Mouse (Mus musculus) yolk sac, embryonic 10.5 days (tissue): ENCODE data around the gene Gpr161.
"Not testable (repeated sequence)": the region's sequence is repeated elsewhere in the genome, so short reads cannot be mapped to it uniquely, and the experiment has no call there.

ENCODE experiments used
- DNase-seq: peaks from one replicate; pipeline ENCODE4 v3.0.0-alpha.2; 2017; ENCODE audit warnings: low spot score

Gene Gpr161

DNA sequence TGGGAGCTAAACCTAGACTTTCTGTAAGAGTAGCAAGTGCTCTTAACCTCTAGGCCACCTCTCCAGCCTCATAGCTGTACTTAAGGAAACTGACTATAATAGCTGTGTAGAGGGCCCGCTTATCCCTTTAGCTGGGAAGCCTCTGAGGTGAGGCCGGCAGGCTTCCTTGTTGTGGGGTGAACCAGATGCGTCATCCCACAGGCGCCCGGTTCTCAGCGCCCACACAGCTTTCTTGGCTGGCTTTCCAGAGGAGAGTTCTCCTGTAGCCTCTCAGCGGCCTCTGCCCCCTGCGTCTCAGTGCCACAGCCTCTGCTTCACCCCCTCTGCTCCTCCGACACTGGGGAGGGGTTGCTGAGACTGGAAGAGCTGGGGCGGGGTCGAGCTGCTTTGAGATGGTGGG lies 20.8 kb downstream of the Gpr161 start:
- DNase-seq, result no peak

DNA sequence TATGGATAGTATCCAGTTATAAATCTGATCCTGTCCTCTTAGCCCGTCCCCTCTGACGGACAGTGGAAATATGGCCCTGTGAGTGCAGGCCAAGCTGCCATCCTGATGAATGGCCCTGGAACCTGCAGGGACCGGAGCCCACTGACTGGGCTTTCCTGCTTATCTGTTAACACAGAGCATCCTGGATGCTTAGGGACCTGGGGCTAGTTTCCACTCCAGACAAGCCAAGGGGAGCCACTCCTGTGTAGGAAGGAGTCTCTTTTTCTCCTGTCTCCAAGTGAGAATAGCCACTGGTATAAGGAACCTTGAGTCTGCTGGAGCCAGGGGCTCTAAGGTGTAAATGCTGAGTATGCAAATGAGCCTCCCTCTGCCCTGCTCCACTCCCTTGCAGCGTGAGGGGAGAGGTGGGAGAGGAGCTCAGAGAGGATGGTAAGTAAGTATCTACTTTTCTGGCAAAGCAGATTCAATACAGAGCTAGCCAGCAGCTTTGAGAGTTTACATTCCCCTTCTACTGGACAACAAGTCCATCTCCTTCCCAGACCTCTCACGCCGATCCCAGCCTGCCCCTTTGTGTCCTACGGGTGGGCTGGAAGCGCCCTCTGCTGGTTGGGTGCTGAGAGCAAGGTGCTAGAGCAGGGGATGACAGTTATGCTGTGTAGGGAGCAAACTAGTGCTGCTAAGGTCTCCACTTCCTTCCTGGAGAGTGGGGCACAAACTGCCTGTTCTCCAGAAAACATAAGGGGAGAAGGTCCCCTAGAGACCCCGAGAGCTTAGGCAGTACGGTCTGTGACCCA lies 24.7 kb downstream of the Gpr161 start:
- DNase-seq, result peak; percentile 64

DNA sequence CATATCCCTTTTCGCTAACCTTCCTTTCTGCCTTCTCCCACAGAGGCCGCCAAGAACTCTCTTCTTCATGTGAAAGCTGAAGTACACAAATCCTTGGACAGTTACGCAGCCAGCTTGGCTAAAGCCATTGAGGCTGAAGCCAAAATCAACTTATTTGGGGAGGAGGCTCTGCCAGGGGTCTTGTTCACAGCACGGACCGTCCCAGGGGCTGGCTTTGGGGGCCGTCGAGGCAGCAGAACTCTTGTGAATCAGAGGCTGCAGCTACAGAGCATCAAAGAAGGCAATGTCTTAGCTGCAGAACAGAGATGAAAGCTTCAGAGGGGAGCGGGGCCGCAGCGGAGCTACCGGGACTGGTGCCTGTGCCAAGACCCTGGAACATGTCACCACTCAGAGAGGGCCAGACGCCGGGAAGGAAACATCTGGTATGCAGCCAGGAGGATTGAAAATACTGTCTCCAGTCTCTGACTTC lies 25.8 kb downstream of the Gpr161 start:
- no peak for DNase-seq

DNA sequence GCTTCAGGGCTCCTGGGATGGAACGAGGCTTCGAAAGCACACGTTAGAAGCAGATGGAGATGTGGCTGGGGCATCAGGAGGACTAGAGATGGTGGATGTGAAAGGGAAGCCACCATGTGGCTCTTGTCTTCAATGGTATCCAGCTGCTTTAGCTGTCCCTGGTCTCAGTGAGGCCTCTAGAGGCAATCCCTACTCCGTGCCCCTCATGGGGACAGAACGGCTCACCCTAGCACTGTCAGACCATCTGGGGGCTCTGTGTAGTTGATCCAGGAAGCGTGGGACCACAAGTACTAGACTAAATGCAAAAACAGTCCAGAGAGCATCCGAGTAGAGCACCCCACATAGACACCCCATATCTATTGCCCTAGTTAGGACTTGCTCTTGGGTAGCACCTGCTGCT lies 26.3 kb downstream of the Gpr161 start:
- no peak for DNase-seq

DNA sequence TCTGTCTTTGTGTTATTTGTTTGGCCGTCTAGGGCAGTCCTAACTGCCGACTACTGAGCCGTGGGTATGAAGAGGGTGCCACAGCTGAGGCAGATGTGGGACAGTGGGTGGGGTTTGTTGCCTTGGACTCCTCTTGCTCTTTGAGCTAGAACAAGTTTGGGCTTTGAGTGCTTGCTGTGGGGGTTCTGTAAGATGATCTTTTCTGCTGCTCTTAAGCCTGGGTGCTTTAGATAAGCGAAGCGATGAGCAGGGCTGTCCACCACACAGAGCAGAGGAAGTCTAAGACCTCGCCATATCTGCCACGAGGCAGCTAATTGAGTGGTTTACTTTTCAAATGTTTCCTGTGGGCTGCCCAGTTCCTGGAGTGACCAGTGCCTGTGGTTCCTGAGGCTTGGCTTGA lies 27.3 kb downstream of the Gpr161 start:
- peak; percentile 7 for DNase-seq

DNA sequence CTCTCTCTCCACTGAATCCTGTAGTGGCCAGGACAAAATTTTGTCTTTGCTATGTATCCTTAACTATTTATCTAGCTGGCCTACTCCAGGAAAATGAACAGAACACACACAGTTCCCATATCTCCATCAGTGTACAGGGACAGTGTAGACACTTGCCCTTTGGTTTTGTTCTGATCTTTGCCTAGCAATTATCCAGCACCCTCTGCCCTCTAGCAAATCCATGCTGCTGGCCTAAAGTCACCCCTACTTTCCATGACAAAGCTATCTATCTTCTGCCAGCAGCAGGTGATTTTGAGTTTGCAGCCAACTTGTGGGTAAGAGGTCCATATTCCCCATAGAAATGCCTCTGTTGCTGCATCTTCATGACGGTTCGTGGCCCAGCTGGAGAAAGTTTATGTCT lies 31.8 kb downstream of the Gpr161 start:
- no peak for DNase-seq

DNA sequence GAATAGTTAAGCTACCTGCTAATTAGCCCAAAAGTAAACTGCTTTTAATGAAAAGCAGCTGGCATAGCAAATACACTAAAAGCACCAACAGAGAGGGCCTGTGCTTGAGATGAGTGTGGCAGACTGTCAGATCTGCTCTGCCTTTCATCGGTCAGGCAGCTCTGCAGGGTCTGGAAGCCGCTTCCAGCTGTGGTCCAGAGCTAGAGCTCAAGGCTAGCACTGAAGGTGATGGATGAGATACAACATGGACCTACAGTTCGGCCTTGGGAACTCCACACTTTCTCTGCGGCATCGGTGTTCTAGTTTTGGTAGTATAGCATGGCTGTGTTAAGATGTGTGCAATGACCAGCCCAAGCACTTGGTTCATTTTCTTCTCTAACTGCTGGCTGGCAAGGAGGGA lies 32.2 kb downstream of the Gpr161 start:
- no peak for DNase-seq

DNA sequence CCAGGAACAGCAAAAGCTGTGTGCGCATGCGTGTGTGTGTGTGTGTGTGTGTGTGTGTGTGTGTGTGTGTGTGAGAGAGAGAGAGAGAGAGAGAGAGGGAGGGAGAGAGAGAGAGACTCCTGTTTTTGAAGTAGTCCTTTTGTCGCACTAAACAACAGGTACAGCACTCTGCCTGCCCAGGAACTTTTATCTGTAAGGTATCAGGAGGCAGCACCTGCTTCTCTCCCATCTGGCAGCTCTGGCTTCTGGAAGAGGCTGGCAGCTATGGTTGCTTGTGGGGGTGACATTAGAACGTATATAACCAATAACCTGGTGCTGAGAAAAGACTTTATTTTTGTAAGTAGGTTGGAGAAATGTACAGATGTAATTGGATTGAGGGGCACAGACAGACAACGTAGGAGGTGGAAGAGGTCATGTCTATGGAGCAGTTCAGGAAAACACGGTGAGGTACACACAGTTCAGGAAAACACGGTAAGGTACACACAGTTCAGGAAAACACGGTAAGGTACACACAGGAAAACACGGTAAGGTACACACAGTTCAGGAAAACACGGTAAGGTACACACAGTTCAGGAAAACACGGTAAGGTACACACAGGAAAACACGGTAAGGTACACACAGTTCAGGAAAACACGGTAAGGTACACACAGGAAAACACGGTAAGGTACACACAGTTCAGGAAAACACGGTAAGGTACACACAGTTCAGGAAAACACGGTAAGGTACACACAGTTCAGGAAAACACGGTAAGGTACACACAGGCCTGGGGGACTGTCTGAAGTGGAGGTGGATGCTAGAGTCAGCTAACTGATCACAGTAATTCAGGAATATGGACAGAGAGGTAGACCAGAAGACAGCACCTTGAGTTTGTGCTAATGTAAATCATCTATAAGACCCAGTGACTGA lies 33.0 kb downstream of the Gpr161 start:
- DNase-seq, result not testable (repeated sequence)

DNA sequence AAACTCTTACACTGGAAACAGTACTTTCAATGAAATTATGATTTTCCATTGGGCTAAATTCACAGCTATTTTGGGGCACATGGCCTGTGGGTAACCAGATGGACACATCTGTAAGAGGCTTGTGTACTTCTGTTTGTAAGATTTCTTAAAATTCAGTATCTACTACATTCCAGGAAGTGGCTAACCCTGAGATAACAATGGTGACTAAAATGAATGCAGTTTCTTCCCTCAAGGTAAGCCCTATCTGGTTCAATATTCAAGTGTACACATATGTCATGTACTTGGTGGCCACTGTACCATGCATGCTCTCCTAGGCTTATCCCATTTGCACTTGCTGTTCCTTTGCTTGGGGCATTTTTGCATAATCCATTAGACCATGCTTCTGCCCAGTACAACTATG lies 35.3 kb downstream of the Gpr161 start:
- DNase-seq, result no peak

DNA sequence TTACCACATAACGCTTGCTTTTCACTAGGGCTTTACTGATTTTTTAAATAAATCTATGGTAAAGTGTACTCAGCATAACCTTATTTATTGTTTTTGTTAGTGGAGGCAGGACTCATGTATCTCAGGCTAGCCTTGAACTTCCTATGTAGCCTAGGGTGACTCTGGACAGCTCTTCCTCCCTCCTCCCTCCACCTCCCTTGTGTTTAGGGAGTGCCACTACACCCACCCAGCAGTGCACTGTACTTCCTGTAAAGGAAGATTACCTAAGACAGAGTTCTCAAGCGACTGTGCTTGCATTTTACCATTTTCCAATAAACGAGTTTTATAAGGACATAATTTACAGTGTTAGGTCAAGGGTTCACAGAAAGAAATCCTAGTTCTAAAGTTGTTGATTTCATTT lies 37.2 kb downstream of the Gpr161 start:
- no peak for DNase-seq

DNA sequence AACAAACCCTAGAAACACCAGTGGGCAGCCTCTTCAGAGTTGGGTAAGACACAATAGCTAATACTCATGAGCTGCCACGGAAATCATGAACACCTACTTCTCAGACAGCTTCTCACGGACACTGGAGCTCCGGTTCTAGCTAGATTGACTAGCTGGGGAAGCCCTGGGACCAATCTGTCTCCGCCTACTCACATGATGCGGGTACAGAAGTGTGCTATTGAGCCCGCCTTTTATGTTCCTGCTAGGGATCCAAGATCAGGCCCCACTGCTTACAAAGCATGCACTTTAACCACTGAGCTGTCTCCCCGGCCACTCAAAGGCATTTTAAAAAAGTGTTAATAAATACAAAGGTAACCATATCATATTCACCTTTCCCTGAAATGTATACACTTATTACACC lies 46.5 kb downstream of the Gpr161 start:
- DNase-seq, result no peak

DNA sequence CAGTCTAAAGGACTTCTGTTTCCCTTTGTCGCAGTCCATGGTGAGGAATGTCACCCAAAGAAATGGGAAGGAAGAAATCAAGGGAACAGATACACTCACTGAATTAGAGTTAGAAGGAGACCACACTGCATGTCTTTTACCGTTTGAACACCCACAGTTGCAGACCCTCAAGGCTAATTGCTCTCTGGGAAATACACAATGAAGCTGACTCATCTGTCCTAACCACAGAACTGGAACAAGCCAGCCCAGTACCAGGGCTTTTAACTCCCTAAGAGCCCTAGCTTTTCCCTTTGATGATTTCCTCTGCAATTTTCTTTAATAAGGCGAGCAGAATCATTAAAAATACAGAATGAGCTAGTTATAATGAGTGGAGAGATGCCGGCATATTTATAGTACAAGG lies 48.9 kb downstream of the Gpr161 start:
- no peak for DNase-seq

DNA sequence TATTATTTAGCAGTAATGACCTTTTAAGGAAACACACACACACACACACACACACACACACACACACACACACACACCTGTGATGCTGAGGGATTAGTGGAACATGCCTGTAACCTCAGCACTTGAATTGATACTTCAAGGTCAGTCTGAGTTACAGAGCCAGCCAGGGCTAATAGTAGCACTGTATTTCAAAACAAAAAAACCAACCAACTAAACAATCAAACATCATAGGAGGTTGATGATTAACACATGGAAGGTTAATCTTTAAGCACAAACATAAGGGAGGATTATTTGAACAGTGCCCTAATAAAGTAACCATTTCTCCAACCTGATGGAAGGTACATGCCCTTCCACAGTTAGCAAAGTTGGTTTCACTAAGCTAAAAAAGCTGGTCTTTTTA lies 53.0 kb downstream of the Gpr161 start:
- DNase-seq, result no peak

DNA sequence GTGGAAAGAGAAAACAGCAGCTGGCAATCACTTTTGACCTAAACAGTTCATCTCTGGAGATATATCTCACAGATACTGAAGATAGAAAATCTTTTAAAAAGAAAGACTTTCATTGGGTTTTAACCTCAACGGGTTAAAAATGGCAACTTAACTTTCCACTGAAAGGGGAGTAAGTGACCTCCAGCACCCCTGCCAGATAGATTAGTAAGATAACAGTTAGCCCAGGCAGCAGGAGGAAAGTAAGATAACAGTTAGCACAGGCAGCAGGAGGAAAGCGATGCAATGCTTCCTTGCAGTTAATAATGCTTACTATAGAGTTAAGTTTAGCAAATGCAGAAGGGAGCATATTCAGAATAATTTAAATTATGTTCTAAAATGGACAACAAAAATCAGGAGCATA lies 60.8 kb downstream of the Gpr161 start:
- DNase-seq, result no peak

DNA sequence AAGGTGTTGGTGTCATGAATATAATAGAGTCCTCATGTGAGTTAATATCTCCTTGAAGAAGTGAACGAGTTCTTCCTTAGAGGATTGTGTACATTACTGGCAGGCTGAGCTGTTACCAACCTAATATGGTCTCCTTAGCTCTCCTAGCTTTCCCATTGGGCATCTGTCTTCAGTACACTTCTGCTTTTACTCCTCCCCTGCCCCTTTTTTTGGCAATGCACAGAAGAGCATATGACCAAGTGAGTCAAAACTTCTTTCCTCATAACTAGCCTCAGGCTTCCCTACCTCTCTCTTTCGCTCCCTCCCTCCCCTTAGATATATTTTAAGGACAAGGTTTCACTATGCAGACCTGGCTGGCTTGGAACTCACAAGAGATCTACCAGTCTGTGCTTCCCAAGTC lies 67.7 kb downstream of the Gpr161 start:
- DNase-seq, result no peak

DNA sequence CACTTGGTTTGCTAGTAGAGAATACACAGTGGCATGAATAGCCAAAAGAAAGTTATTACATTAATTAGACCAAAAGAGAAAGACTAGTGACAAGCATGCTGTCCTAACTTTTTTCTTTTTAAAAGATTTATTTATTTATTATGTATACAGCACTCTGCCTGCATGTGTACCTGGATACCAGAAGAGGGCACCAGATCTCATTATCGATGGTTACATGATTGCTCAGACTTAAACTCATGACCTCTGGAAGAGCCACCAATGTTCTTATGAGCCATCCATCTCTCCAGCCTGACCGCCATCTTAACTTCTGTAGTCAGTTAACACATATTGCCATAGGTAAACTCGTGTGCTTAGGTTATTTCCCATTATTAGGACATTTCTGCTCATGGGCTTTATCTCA lies 69.5 kb downstream of the Gpr161 start:
- DNase-seq, result no peak

DNA sequence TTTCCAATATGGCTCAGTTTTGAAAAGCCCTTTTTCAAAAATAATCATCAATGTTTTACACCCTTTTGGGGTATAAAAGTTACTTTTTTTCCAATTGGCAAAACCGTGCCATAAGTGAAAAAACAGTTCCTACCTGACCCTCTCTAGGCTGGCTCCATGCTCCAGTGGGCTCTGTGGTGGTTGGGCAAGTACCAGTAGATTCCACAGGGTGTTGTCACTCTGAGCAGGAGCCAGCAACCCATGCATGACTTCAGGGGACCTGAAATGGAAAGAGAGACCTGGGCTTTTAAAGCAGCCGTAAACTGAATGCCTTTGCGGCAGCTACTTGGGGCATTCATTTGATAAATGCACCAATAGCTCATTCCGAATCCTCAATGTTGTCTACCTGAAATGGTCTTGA lies 75.4 kb downstream of the Gpr161 start:
- no peak for DNase-seq

DNA sequence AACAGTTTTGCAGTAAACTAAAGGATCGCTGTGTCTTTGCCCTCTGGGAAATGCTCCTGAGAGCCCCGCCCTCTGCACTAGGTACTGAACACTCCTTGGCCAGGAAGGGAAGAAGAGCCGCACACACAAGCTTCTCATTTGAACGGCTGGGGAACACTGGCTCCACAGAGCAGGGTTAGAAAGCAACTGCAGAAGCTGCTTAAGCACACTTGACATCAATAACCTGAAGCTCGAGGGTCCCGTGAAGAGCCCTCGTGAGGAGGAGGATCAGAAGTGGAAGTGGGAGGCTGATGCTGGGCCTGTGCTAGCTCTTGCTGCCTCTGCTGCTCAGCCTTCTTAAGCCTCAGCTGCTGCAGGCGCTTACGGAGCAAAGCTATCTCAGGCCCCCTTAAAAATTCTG lies 78.2 kb downstream of the Gpr161 start:
- no peak for DNase-seq
